Mouse (Mus musculus) heart, adult 10 weeks (tissue): Measurements from ENCODE around the gene Radil. TPM values are rescaled to one million over a fixed set of nuclear protein-coding genes. Genes with fewer than 3 reads are reported as not detected.

Experiments used
- polyA plus RNA-seq: library from polyadenylated mRNA; stranded (reverse); fragments of 350-450 nt; fragmentation: Illumina TruSeq; extraction: RNeasy Lipid Tissue Mini Kit (QIAGEN cat#74804); gene quantifications from one replicate; pipeline ENCODE4 v1.2.3, GENCODE M21; 2014; ENCODE audit warnings: low read depth, low replicate concordance

Radil gene
- polyA plus RNA-seq: 2.5 TPM

DNA sequence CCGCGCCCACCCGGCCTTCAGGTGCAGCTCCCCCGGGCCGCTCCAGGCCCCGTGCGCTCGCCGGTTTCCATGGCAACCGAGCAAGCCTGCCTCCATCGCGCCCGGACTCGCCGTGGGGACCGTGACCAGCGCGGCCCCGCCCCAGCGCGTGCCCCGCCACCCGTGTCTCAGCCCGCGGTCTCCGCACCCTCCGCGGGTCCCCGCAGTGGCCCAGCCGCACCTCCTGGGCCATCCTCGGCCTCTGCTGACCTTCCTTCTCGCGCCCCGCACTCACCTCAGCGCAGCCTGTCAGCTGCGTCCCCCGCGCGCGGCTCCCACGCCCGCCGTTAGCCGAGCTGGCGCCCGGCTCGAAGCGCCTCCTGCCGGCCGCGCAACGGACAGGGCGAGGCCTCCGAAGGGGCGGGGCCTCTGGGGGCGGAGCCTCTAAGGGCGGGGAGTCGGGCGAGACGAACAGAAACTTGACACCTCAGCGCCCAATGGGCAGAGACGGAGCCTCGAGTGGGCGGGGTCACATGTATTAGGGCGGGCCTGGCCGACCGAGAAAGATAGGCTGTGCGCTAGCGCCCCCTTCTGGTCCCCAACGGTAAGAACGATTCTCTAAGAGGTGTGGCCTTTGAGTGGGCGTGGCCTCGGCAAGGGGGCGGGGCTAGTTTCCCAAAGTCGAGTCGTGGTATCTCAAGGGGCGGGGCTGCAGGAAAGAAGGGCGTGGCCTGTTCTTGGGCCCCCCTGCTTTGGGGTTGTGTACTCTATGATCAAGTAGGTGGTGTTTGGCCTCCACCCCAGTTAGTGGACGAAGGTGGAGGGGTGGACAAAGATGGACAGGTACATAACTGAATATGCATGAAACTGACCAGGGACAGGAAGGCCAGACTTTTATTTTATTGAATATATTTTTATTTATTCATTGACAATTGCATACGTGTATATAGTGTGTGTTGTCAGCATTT is at the start of gene Radil:
TSS of gene Radil (minus strand) at position 393 of the 947 bp plus-strand sequence.

DNA sequence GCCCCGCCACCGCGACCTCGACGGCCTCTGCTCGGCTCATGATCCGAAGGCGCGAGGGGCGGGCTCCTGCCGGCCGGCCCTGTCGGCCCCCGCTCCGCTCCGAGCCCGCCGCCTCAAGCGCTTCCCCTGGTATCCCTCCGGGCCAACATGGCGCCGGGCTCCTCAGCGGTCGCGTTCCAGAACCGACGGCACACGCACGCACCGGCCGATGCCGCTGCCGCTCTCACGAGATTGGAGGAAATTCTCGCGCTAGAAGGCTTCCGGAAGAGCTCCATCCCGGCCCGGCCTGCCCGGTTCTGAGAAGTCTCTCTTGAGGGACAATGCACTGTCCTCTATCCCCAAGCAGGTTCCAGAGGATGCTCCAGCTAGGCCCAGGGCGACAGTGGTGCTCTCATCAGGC is 21.0 kb downstream of the Radil start, which contains the start of gene Papolb:
TSS of gene Papolb (minus strand) at position 162 of the 400 bp plus-strand sequence.

DNA sequence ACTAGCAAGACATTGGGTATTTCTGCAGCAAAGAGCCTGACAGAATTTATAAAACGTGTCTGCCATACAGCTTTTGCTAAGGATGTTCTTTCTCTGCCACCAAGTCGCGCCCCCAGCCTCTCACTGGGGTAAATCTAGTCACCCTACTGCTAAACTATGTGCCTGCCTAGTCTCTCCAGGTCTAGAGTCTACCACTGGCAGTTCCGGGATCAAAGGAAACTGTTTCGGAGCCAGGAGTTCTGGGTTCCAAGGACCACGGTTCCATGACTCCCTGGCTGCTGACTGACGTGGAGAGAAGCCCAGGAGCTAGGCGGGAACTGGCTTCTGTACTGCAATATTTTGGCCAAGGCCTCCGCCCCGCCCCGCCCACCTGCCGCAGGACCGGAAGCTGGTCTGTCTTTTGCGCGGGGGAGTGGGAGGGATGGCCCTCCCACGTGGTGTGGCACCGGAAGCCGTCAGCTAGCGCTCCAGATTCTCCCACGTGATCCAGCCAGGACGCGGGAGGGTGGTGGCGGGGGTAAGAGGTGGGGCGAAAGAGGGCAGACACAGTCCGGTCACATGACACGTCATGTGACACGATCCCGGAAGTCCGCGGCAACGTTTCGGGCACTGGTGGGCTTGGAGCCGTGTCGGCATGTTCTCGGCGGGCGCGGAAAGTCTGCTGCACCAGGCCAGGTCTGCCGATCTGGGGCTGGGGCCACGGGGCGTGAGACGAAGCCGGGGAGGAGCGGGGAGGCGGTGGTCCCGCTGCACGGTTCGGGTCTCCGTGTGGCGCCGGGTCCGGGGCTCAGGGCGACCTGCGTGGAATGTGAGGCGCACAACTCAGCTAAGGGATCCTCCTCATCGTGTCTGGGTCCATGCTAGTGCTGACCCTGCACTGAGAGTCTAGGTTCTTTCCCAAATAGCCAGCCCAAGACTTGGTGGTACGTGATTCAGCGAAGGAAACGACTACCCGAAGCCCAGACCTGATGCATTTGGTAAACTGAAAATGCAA is 87.1 kb downstream of the Radil start, which contains the start of gene Ap5z1:
TSS of gene Ap5z1 (plus strand) at position 484 of the 994 bp plus-strand sequence.

Other genes with a start within 250 kb of the Radil start
- gene Foxk1, start 149.6 kb downstream of the Radil start, polyA plus RNA-seq: 7.9 TPM
- 8.7 TPM for gene Ap5z1, start 87.2 kb downstream of the Radil start, polyA plus RNA-seq
- gene Papolb, start 21.0 kb downstream of the Radil start, polyA plus RNA-seq: not detected
- not detected for gene Mmd2, start 57.7 kb upstream of the Radil start, polyA plus RNA-seq
- gene Wipi2, start 76.6 kb upstream of the Radil start, polyA plus RNA-seq: 24.7 TPM
- 1.2 TPM for gene Slc29a4, start 141.4 kb upstream of the Radil start, polyA plus RNA-seq